ENCODE assay signal across 24 mouse cellular contexts in genomic region chr8:6886779-6887402, GRCm38 (mm10).
DNase-seq lines count a peak whose midpoint lies in the region; ATAC-seq and TF ChIP-seq lines count a peak whose summit lies in the region.
"Had no signal": no experiment of that assay in that cellular context is flagged by ENCODE, and none has a peak within 500 bp of the region (broad histone marks: within the 10 kb centered on the region; RNA-seq: fewer than 3 reads in every experiment).

No protein-coding gene starts in this region.

- H3K4me3 ChIP-seq in forebrain, embryonic 13.5 days, result no peak overlapping the region
- no peak overlapping the region for H3K4me3 ChIP-seq in forebrain, embryonic 11.5 days (ENCODE audit: low read depth, low read length)
- no peak overlapping the region for H3K4me3 ChIP-seq in forebrain, postnatal 0 days (ENCODE audit: low read depth, low read length)
- no peak overlapping the region for H3K4me3 ChIP-seq in forebrain, embryonic 10.5 days
- no peak overlapping the region for H3K4me3 ChIP-seq in intestine, embryonic 15.5 days (replicated peaks)
- H3K4me3 ChIP-seq in intestine, postnatal 0 days (ENCODE audit: low read depth, low read length), result no peak overlapping the region
- no peak overlapping the region for H3K4me3 ChIP-seq in limb, embryonic 10.5 days
- H3K4me3 ChIP-seq: embryonic facial prominence, embryonic 10.5 days; embryonic facial prominence, embryonic 12.5 days had no signal

- no peak for TF ChIP-seq CTCF in forebrain, postnatal 0 days (IDR thresholded peaks at IDR 0.05; ENCODE audit: low read depth)
- no peak for TF ChIP-seq CTCF in intestine, postnatal 0 days (IDR thresholded peaks at IDR 0.05; ENCODE audit: low read depth)

- WGBS in forebrain, embryonic 13.5 days, result 90% methylated on average over 5 of the region's 5 CpGs
- WGBS in forebrain, embryonic 11.5 days, result 93% methylated on average over 5 of the region's 5 CpGs
- WGBS in forebrain, postnatal 0 days, result 77% methylated on average over 5 of the region's 5 CpGs
- 87% methylated on average over 5 of the region's 5 CpGs for WGBS in forebrain, embryonic 10.5 days
- WGBS in intestine, embryonic 15.5 days, result 69% methylated on average over 5 of the region's 5 CpGs
- 65% methylated on average over 5 of the region's 5 CpGs for WGBS in intestine, postnatal 0 days
- WGBS in limb, embryonic 10.5 days, result 90% methylated on average over 5 of the region's 5 CpGs

- H3K4me2 ChIP-seq in forebrain, embryonic 13.5 days, result no peak overlapping the region
- no peak overlapping the region for H3K4me2 ChIP-seq in forebrain, embryonic 11.5 days (ENCODE audit: low read depth, low read length, severe bottlenecking)
- H3K4me2 ChIP-seq in forebrain, postnatal 0 days (ENCODE audit: low read depth), result no peak overlapping the region
- H3K4me2 ChIP-seq in intestine, embryonic 15.5 days (replicated peaks), result no peak overlapping the region
- H3K4me2 ChIP-seq in intestine, postnatal 0 days (replicated peaks; ENCODE audit: low read depth), result no peak overlapping the region
- H3K4me2 ChIP-seq: embryonic facial prominence, embryonic 12.5 days had no signal

- H3K4me1 ChIP-seq in forebrain, embryonic 13.5 days, result no peaks in the 10 kb centered on the region
- no peaks in the 10 kb centered on the region for H3K4me1 ChIP-seq in forebrain, embryonic 11.5 days (replicated peaks; ENCODE audit: control insufficient read depth, insufficient read depth, low read length)
- H3K4me1 ChIP-seq in forebrain, postnatal 0 days (ENCODE audit: insufficient read depth), result no peaks in the 10 kb centered on the region
- H3K4me1 ChIP-seq in forebrain, embryonic 10.5 days, result no peaks in the 10 kb centered on the region
- no peaks in the 10 kb centered on the region for H3K4me1 ChIP-seq in intestine, embryonic 15.5 days (replicated peaks)
- H3K4me1 ChIP-seq in intestine, postnatal 0 days (replicated peaks; ENCODE audit: control insufficient read depth, insufficient read depth, low read length), result no peaks in the 10 kb centered on the region
- H3K4me1 ChIP-seq in limb, embryonic 10.5 days, result 0 out of 2 replicates have a peak, but pooled peaks cover 4% of the 10 kb centered on the region
- H3K4me1 ChIP-seq: embryonic facial prominence, embryonic 10.5 days; embryonic facial prominence, embryonic 12.5 days had no signal

- H3K27ac ChIP-seq in forebrain, embryonic 13.5 days, result no peak overlapping the region
- no peak overlapping the region for H3K27ac ChIP-seq in forebrain, embryonic 11.5 days (ENCODE audit: low read depth, low read length)
- H3K27ac ChIP-seq in forebrain, postnatal 0 days (ENCODE audit: low read depth, low read length), result no peak overlapping the region
- no peak overlapping the region for H3K27ac ChIP-seq in forebrain, embryonic 10.5 days
- no peak overlapping the region for H3K27ac ChIP-seq in intestine, embryonic 15.5 days
- H3K27ac ChIP-seq in intestine, postnatal 0 days (ENCODE audit: low read depth, low read length), result no peak overlapping the region
- no peak overlapping the region for H3K27ac ChIP-seq in limb, embryonic 10.5 days
- H3K27ac ChIP-seq: embryonic facial prominence, embryonic 10.5 days; embryonic facial prominence, embryonic 12.5 days had no signal

- H3K9ac ChIP-seq in forebrain, embryonic 13.5 days, result no peak overlapping the region
- H3K9ac ChIP-seq in forebrain, embryonic 11.5 days (ENCODE audit: low read length), result no peak overlapping the region
- no peak overlapping the region for H3K9ac ChIP-seq in forebrain, postnatal 0 days
- H3K9ac ChIP-seq in intestine, embryonic 15.5 days, result no peak overlapping the region
- H3K9ac ChIP-seq in intestine, postnatal 0 days (ENCODE audit: low read depth, low read length), result no peak overlapping the region
- H3K9ac ChIP-seq: embryonic facial prominence, embryonic 12.5 days had no signal

- peak; percentile 21; the same call in 1 of the 2 replicates for ATAC-seq in forebrain, embryonic 13.5 days
- no peak for ATAC-seq in forebrain, embryonic 11.5 days (replicated peaks; ENCODE audit: low FRiP score)
- peak; percentile 71 for ATAC-seq in forebrain, postnatal 0 days
- peak; percentile 94 for ATAC-seq in intestine, embryonic 15.5 days
- ATAC-seq in intestine, postnatal 0 days, result peak; percentile 89
- ATAC-seq: CD4-positive, CD25-positive, alpha-beta regulatory T cell, adult 4 months; forebrain, embryonic 16.5 days; Patski had no signal

- no peak for DNase-seq in forebrain, embryonic 11.5 days (ENCODE audit: low spot score)
- DNase-seq in forebrain, postnatal 0 days, result peak; percentile 14
- no peak for DNase-seq in forebrain, embryonic 10.5 days (ENCODE audit: extremely low spot score, low spot score)
- DNase-seq in spleen, postnatal 36 days (ENCODE audit: low spot score in 2 of 2), result no peak
- no peak for DNase-seq in limb, embryonic 10.5 days (ENCODE audit: low spot score)
- DNase-seq: adrenal gland, adult 2 months; adrenal gland, postnatal 10 days; adrenal gland, postnatal 25 days; B cell, adult 2 months; cerebellum, adult 11-12 months; cerebellum, adult 2 months; cerebellum, adult 9-10 months; cerebellum, postnatal 10 days; cerebellum, postnatal 25 days had no signal

- H3K36me3 ChIP-seq in forebrain, embryonic 13.5 days (ENCODE audit: poor library complexity, severe bottlenecking), result no peaks in the 10 kb centered on the region
- no peaks in the 10 kb centered on the region for H3K36me3 ChIP-seq in forebrain, embryonic 11.5 days (ENCODE audit: control insufficient read depth, insufficient read depth, low read length)
- no peaks in the 10 kb centered on the region for H3K36me3 ChIP-seq in forebrain, postnatal 0 days (ENCODE audit: insufficient read depth)
- H3K36me3 ChIP-seq in forebrain, embryonic 10.5 days (replicated peaks), result no peaks in the 10 kb centered on the region
- no peaks in the 10 kb centered on the region for H3K36me3 ChIP-seq in intestine, embryonic 15.5 days
- no peaks in the 10 kb centered on the region for H3K36me3 ChIP-seq in intestine, postnatal 0 days (ENCODE audit: control insufficient read depth, insufficient read depth)
- no peaks in the 10 kb centered on the region for H3K36me3 ChIP-seq in limb, embryonic 10.5 days
- H3K36me3 ChIP-seq: embryonic facial prominence, embryonic 10.5 days; embryonic facial prominence, embryonic 12.5 days; G1E had no signal

- H3K27me3 ChIP-seq in forebrain, embryonic 13.5 days, result no peaks in the 10 kb centered on the region
- H3K27me3 ChIP-seq in forebrain, embryonic 11.5 days (ENCODE audit: control insufficient read depth, insufficient read depth, low read length), result no peaks in the 10 kb centered on the region
- no peaks in the 10 kb centered on the region for H3K27me3 ChIP-seq in forebrain, postnatal 0 days (ENCODE audit: insufficient read depth, low read length)
- no peaks in the 10 kb centered on the region for H3K27me3 ChIP-seq in forebrain, embryonic 10.5 days (ENCODE audit: poor library complexity, severe bottlenecking)
- H3K27me3 ChIP-seq in intestine, embryonic 15.5 days (replicated peaks), result no peaks in the 10 kb centered on the region
- no peaks in the 10 kb centered on the region for H3K27me3 ChIP-seq in intestine, postnatal 0 days (replicated peaks; ENCODE audit: control insufficient read depth, insufficient read depth, low read length)
- H3K27me3 ChIP-seq in limb, embryonic 10.5 days (ENCODE audit: low read depth, poor library complexity, severe bottlenecking), result no peaks in the 10 kb centered on the region
- H3K27me3 ChIP-seq: CH12.LX; embryonic facial prominence, embryonic 12.5 days; Patski had no signal

- no peaks in the 10 kb centered on the region for H3K9me3 ChIP-seq in forebrain, embryonic 13.5 days (replicated peaks)
- no peaks in the 10 kb centered on the region for H3K9me3 ChIP-seq in forebrain, embryonic 11.5 days (ENCODE audit: control insufficient read depth, low read length)
- no peaks in the 10 kb centered on the region for H3K9me3 ChIP-seq in forebrain, postnatal 0 days (ENCODE audit: low read length)
- H3K9me3 ChIP-seq in forebrain, embryonic 10.5 days, result no peaks in the 10 kb centered on the region
- H3K9me3 ChIP-seq in intestine, embryonic 15.5 days, result no peaks in the 10 kb centered on the region
- no peaks in the 10 kb centered on the region for H3K9me3 ChIP-seq in intestine, postnatal 0 days (ENCODE audit: control insufficient read depth)
- no peaks in the 10 kb centered on the region for H3K9me3 ChIP-seq in limb, embryonic 10.5 days (replicated peaks)
- H3K9me3 ChIP-seq: embryonic facial prominence, embryonic 10.5 days; embryonic facial prominence, embryonic 12.5 days; G1E had no signal
